Mouse (Mus musculus): ENCODE measurements around the gene Mas1. TPM values are rescaled to one million over a fixed set of nuclear protein-coding genes. Genes with fewer than 3 reads are reported as not detected.
"Not testable (repeated sequence)": the region's sequence is repeated elsewhere in the genome, so short reads cannot be mapped to it uniquely, and the experiment has no call there.

Mas1 gene
- polyA plus RNA-seq, 1 experiment: not detected

DNA sequence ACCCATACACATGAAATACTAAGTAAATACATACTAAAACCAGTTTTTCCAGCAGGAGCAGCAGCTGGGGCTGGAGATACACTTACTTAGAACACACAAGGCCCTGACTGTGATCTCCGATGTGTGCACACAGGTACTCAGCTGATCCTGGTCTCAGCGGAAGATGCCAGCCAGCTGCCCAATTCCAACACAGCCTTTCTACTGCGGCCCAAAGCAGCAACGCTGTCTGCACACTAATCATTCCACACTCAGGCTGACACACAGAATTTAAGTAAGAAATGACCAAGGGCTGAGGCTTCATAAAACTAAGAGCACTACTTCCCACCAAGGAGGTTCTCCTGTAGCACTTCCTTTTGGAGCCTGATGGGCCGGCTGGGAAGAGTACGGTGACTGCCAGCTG lies 34.3 kb upstream of the Mas1 start:
- Histone ChIP-seq H3K36me3 (ENCODE audit: control insufficient read depth, insufficient read depth) (peaks cover 9% of the 10 kb centered on the region), H3K79me3 (ENCODE audit: low read depth) (no peaks in the 10 kb centered on the region), H3K4me3 (ENCODE audit: insufficient read depth, poor library complexity, severe bottlenecking) (no peak overlapping the region), H3K79me2 (ENCODE audit: control insufficient read depth, insufficient read depth) (no peaks in the 10 kb centered on the region), H3ac (ENCODE audit: control insufficient read depth, insufficient read length, low read depth) (no peak overlapping the region), H3K27me3 (ENCODE audit: control insufficient read depth, insufficient read depth, insufficient read length) (no peaks in the 10 kb centered on the region)
- TF ChIP-seq FOSL1 (IDR thresholded peaks at IDR 0.05; ENCODE audit: insufficient read depth, low read length, poor library complexity, severe bottlenecking): no peak
- no peak for TF ChIP-seq MYOD1 (IDR thresholded peaks at IDR 0.05; ENCODE audit: control insufficient read depth, insufficient read length, low read depth)
- TF ChIP-seq MAX (IDR thresholded peaks at IDR 0.05): no peak
- TF ChIP-seq CTCF (IDR thresholded peaks at IDR 0.05; ENCODE audit: control insufficient read depth, insufficient read depth, insufficient read length): no peak
- TF ChIP-seq CEBPB (IDR thresholded peaks at IDR 0.05; ENCODE audit: low read depth): no peak
- TF ChIP-seq MYOG (IDR thresholded peaks at IDR 0.05; ENCODE audit: control insufficient read depth, extremely low read depth, insufficient read length): no peak
- no peak for TF ChIP-seq USF1 (IDR thresholded peaks at IDR 0.05; ENCODE audit: low read depth)

DNA sequence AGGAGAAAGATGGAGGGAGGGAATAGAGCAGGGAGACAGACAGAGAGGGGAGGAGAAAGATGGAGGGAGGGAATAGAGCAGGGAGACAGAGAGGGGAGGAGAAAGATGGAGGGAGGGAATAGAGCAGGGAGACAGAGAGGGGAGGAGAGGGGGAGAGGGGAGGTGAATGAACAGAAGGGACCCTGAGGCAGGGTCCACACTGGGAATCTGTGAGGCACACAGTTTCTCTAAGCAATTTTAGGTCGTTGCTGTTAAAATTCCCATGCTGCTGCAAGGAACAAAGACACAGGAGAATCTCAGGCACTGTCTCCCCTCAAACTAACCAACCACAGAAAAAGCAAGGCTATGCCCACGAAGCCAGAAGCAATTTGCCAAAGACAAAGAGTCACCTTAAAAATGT lies 30.7 kb upstream of the Mas1 start:
- H3K4me3 ChIP-seq (ENCODE audit: insufficient read depth, poor library complexity, severe bottlenecking); H3ac ChIP-seq (ENCODE audit: control insufficient read depth, insufficient read length, low read depth); H3K79me3 ChIP-seq (ENCODE audit: low read depth); H3K79me2 ChIP-seq (ENCODE audit: control insufficient read depth, insufficient read depth); H3K27me3 ChIP-seq (ENCODE audit: control insufficient read depth, insufficient read depth, insufficient read length): not testable (repeated sequence)
- H3K36me3 ChIP-seq (ENCODE audit: control insufficient read depth, insufficient read depth): peaks cover 19% of the 10 kb centered on the region

- Histone ChIP-seq H3K79me2 (ENCODE audit: control insufficient read depth, insufficient read depth) (no peaks in the 10 kb centered on the region), H3ac (ENCODE audit: control insufficient read depth, insufficient read length, low read depth) (no peak overlapping the region), H3K4me3 (ENCODE audit: insufficient read depth, poor library complexity, severe bottlenecking) (no peak overlapping the region), H3K36me3 (ENCODE audit: control insufficient read depth, insufficient read depth) (peaks cover 12% of the 10 kb centered on the region), H3K27me3 (ENCODE audit: control insufficient read depth, insufficient read depth, insufficient read length) (no peaks in the 10 kb centered on the region), H3K79me3 (ENCODE audit: low read depth) (no peaks in the 10 kb centered on the region)
- TF ChIP-seq CEBPB (IDR thresholded peaks at IDR 0.05; ENCODE audit: low read depth) (no peak), MYOD1 (IDR thresholded peaks at IDR 0.05; ENCODE audit: control insufficient read depth, insufficient read length, low read depth) (no peak), MYOG (IDR thresholded peaks at IDR 0.05; ENCODE audit: control insufficient read depth, extremely low read depth, insufficient read length) (no peak), FOSL1 (IDR thresholded peaks at IDR 0.05; ENCODE audit: insufficient read depth, low read length, poor library complexity, severe bottlenecking) (no peak), CTCF (IDR thresholded peaks at IDR 0.05; ENCODE audit: control insufficient read depth, insufficient read depth, insufficient read length) (no peak), MAX (IDR thresholded peaks at IDR 0.05) (no peak), USF1 (IDR thresholded peaks at IDR 0.05; ENCODE audit: low read depth) (no peak)
Measured at GRCm38 (mm10) chr17:12897674-12898073, 29.7 kb upstream of the Mas1 start.

- TF ChIP-seq FOSL1 (IDR thresholded peaks at IDR 0.05; ENCODE audit: insufficient read depth, low read length, poor library complexity, severe bottlenecking) (no peak), CEBPB (IDR thresholded peaks at IDR 0.05; ENCODE audit: low read depth) (no peak), CTCF (IDR thresholded peaks at IDR 0.05; ENCODE audit: control insufficient read depth, insufficient read depth, insufficient read length) (no peak), USF1 (IDR thresholded peaks at IDR 0.05; ENCODE audit: low read depth) (no peak), MYOD1 (IDR thresholded peaks at IDR 0.05; ENCODE audit: control insufficient read depth, insufficient read length, low read depth) (no peak), MAX (IDR thresholded peaks at IDR 0.05) (no peak), MYOG (IDR thresholded peaks at IDR 0.05; ENCODE audit: control insufficient read depth, extremely low read depth, insufficient read length) (no peak)
- Histone ChIP-seq H3K79me3 (ENCODE audit: low read depth) (no peaks in the 10 kb centered on the region), H3K36me3 (ENCODE audit: control insufficient read depth, insufficient read depth) (peaks cover 9% of the 10 kb centered on the region)
Measured at GRCm38 (mm10) chr17:12892033-12892432, 24.1 kb upstream of the Mas1 start.

DNA sequence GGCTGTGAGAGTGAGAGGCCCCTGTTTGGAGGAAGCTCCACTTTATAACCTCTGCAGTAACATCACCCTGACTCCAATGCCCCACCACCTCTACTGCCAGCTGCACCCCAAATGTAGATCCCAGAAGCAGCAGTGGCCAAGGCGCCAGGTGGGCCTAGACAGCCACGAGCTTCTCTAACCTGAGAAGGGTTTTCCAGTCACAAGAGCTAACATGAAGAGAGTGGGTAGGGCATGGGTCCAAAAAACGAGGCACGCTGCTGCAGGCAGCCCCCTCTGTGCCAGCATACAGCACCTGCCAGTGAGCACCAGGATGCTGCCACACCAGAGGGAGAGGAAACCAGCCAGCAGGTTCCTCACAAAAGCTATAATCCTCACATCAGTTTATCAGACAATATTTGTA lies 23.1 kb upstream of the Mas1 start:
- no peak overlapping the region for H3ac ChIP-seq (ENCODE audit: control insufficient read depth, insufficient read length, low read depth)
- H3K27me3 ChIP-seq (ENCODE audit: control insufficient read depth, insufficient read depth, insufficient read length): no peaks in the 10 kb centered on the region
- no peaks in the 10 kb centered on the region for H3K79me2 ChIP-seq (ENCODE audit: control insufficient read depth, insufficient read depth)
- no peak overlapping the region for H3K4me3 ChIP-seq (ENCODE audit: insufficient read depth, poor library complexity, severe bottlenecking)
- H3K79me3 ChIP-seq (ENCODE audit: low read depth): no peaks in the 10 kb centered on the region
- TF ChIP-seq MYOG (IDR thresholded peaks at IDR 0.05; ENCODE audit: control insufficient read depth, extremely low read depth, insufficient read length) (no peak), MYOD1 (IDR thresholded peaks at IDR 0.05; ENCODE audit: control insufficient read depth, insufficient read length, low read depth) (no peak), CTCF (IDR thresholded peaks at IDR 0.05; ENCODE audit: control insufficient read depth, insufficient read depth, insufficient read length) (no peak), MAX (IDR thresholded peaks at IDR 0.05) (no peak), USF1 (IDR thresholded peaks at IDR 0.05; ENCODE audit: low read depth) (no peak), FOSL1 (IDR thresholded peaks at IDR 0.05; ENCODE audit: insufficient read depth, low read length, poor library complexity, severe bottlenecking) (no peak), CEBPB (IDR thresholded peaks at IDR 0.05; ENCODE audit: low read depth) (no peak)
- peaks cover 6% of the 10 kb centered on the region for H3K36me3 ChIP-seq (ENCODE audit: control insufficient read depth, insufficient read depth)

More at GRCm38 (mm10) chr17:12892033-12892432, 24.1 kb upstream of the Mas1 start:
- Histone ChIP-seq H3ac (ENCODE audit: control insufficient read depth, insufficient read length, low read depth) (no peak overlapping the region), H3K4me3 (ENCODE audit: insufficient read depth, poor library complexity, severe bottlenecking) (no peak overlapping the region), H3K79me2 (ENCODE audit: control insufficient read depth, insufficient read depth) (no peaks in the 10 kb centered on the region), H3K27me3 (ENCODE audit: control insufficient read depth, insufficient read depth, insufficient read length) (no peaks in the 10 kb centered on the region)

DNA sequence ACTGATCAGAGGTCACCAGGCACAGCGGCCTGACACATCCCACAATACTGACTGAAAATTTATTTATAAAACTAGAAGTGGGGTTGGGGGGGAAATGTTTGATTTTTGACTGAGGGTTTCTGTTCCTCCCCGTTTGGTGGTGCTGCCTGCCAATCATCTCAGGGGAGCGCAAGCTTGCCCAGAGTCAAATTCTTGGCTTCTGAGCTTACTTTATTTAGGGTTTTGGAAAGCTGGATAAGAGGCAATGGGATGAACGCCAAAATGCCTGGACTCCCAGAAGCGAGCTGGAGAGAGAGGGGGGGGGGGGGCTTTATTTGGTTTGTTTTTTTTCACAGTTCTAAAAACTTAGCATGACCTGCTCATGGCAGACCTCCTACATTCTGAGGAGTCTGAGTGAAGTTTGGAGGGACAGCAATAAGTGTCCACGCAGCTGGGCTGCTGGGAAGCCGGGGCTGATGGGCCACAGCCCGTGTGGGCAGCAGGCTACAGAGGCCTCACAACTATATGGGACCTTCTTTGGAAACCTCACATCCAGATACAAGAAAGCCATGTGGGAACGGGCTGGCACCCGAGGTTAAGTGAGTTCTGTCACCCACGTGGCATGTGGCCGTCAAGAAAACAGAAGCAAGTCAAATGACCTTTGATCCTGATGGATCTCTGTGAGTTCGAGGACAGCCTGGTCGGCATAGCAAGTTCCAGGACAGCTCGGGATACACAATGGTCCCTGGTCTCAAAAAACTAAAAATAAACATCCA lies 19.3 kb upstream of the Mas1 start:
- H3K4me3 ChIP-seq (ENCODE audit: insufficient read depth, poor library complexity, severe bottlenecking): no peak overlapping the region
- no peaks in the 10 kb centered on the region for H3K36me3 ChIP-seq (ENCODE audit: control insufficient read depth, insufficient read depth)
- H3K27me3 ChIP-seq (ENCODE audit: control insufficient read depth, insufficient read depth, insufficient read length): no peaks in the 10 kb centered on the region
- no peak overlapping the region for H3ac ChIP-seq (ENCODE audit: control insufficient read depth, insufficient read length, low read depth)
- H3K79me3 ChIP-seq (ENCODE audit: low read depth): no peaks in the 10 kb centered on the region
- H3K79me2 ChIP-seq (ENCODE audit: control insufficient read depth, insufficient read depth): no peaks in the 10 kb centered on the region
- TF ChIP-seq CEBPB (IDR thresholded peaks at IDR 0.05; ENCODE audit: low read depth) (no peak), CTCF (IDR thresholded peaks at IDR 0.05; ENCODE audit: control insufficient read depth, insufficient read depth, insufficient read length) (no peak), MAX (IDR thresholded peaks at IDR 0.05) (no peak)
